Mouse (Mus musculus) cerebellum, adult 9-10 months (tissue): ENCODE data around the gene Lysmd1.
A peak's percentile ranks its signal among the peaks of the same experiment; 100 is the strongest.

Experiments used
- DNase-seq: peaks from one replicate; pipeline ENCODE4 v3.0.0; 2022

Gene Lysmd1

GRCm38 (mm10) chr3:95139586-95140288 is 5.8 kb downstream of the Lysmd1 start:
- no peak for DNase-seq

- no peak for DNase-seq
These were observed 6.4 kb downstream of the Lysmd1 start for GRCm38 (mm10) chr3:95140289-95140595.

GRCm38 (mm10) chr3:95140795-95141194 is 6.9 kb downstream of the Lysmd1 start:
- no peak for DNase-seq

- DNase-seq: no peak
These were observed 7.6 kb downstream of the Lysmd1 start for GRCm38 (mm10) chr3:95141474-95141873.

GRCm38 (mm10) chr3:95141952-95142616 is 8.2 kb downstream of the Lysmd1 start, which contains the start of gene Tnfaip8l2:
Gene Tnfaip8l2 (minus strand): TSS chr3:95142360.
- DNase-seq: no peak

GRCm38 (mm10) chr3:95142617-95143011 is 8.7 kb downstream of the Lysmd1 start:
- DNase-seq: peak; percentile 94

GRCm38 (mm10) chr3:95147924-95148323 is 14.0 kb downstream of the Lysmd1 start:
- DNase-seq: no peak

- peak; percentile 67 for DNase-seq
These were observed 20.0 kb downstream of the Lysmd1 start for GRCm38 (mm10) chr3:95153874-95154273.

GRCm38 (mm10) chr3:95159511-95159986 is 25.7 kb downstream of the Lysmd1 start:
- DNase-seq: no peak

- peak; percentile 93 for DNase-seq
These were observed 26.4 kb downstream of the Lysmd1 start, which contains the start of gene Sema6c for GRCm38 (mm10) chr3:95159987-95160963. Gene Sema6c (plus strand): TSS chr3:95160457.

GRCm38 (mm10) chr3:95161041-95161551 is 27.2 kb downstream of the Lysmd1 start:
- peak; percentile 61 for DNase-seq

- peak; percentile 58 for DNase-seq
These were observed 27.9 kb downstream of the Lysmd1 start for GRCm38 (mm10) chr3:95161618-95162344.

GRCm38 (mm10) chr3:95162345-95162628 is 28.4 kb downstream of the Lysmd1 start:
- no peak for DNase-seq

- no peak for DNase-seq
These were observed 29.7 kb downstream of the Lysmd1 start for GRCm38 (mm10) chr3:95163419-95164255.

GRCm38 (mm10) chr3:95164256-95164550 is 30.3 kb downstream of the Lysmd1 start:
- DNase-seq: no peak

GRCm38 (mm10) chr3:95164840-95165239 is 31.0 kb downstream of the Lysmd1 start:
- no peak for DNase-seq

GRCm38 (mm10) chr3:95169996-95170395 is 36.1 kb downstream of the Lysmd1 start:
- no peak for DNase-seq

GRCm38 (mm10) chr3:95171105-95171504 is 37.2 kb downstream of the Lysmd1 start:
- DNase-seq: no peak

- no peak for DNase-seq
These were observed 38.8 kb downstream of the Lysmd1 start for GRCm38 (mm10) chr3:95172526-95173255.

- peak; percentile 31 for DNase-seq
These were observed 39.5 kb downstream of the Lysmd1 start for GRCm38 (mm10) chr3:95173256-95173949.
